Mouse (Mus musculus): ENCODE data around the gene Taf6l.

Gene Taf6l

GRCm38 (mm10) chr19:8786008-8786781, at the start of gene Taf6l:
Gene Taf6l, minus strand, starts transcription at chr19:8786417.
- H3K27me3 ChIP-seq (ENCODE audit: control insufficient read depth, insufficient read depth, low read length, poor library complexity, severe bottlenecking): no peaks in the 10 kb centered on the region
- peak; percentile 97 for DNase-seq (ENCODE audit: low read depth, low spot score)
- no peaks in the 10 kb centered on the region for H3K36me3 ChIP-seq (ENCODE audit: control insufficient read depth, insufficient read depth, low read length, poor library complexity, severe bottlenecking)

DNA sequence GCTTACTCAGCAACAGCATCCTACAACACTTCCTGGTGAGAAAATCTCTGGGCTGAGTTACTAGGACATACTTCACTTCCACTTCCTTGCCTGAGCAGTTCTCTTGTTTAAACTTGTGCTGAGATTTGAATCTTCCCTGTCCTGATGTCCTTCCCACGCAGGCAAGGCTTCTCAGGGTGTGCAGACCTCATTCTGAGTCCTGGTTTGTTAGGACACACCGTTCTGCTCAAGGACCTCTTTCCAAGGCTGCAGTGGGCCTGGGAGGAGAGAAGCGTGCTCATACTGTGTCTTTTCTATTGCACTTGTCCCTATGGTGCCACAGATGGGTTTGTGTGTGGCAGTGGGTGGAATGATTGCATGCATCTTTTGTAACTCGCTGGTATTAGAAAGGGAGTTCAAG, 46.8 kb upstream of the Taf6l start:
- peaks cover 29% of the 10 kb centered on the region for H3K36me3 ChIP-seq (ENCODE audit: control insufficient read depth, insufficient read depth, low read length, poor library complexity, severe bottlenecking)
- DNase-seq (ENCODE audit: low read depth, low spot score): no peak
- H3K27me3 ChIP-seq (ENCODE audit: control insufficient read depth, insufficient read depth, low read length, poor library complexity, severe bottlenecking): no peaks in the 10 kb centered on the region

DNA sequence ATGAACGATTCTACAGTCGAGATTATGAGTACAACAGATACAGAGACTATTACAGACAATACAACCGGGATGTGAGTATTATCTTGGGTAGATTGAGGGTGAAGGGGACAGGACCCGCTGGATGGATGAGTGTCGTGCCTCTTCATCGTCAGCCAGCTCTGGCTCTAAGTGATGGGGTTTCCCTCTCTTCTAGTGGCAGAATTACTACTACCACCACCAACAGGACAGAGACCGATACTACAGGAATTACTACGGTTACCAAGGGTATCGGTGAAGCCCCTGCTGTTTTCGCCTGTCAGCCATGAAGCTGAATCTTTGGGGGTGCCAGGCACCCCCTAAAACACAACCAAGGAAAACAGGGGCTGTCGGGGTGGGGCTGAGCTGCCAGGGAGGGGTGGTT, 45.0 kb upstream of the Taf6l start:
- no peak for DNase-seq (ENCODE audit: low read depth, low spot score)
- H3K36me3 ChIP-seq (ENCODE audit: control insufficient read depth, insufficient read depth, low read length, poor library complexity, severe bottlenecking): peaks cover 36% of the 10 kb centered on the region
- H3K27me3 ChIP-seq (ENCODE audit: control insufficient read depth, insufficient read depth, low read length, poor library complexity, severe bottlenecking): no peaks in the 10 kb centered on the region

DNA sequence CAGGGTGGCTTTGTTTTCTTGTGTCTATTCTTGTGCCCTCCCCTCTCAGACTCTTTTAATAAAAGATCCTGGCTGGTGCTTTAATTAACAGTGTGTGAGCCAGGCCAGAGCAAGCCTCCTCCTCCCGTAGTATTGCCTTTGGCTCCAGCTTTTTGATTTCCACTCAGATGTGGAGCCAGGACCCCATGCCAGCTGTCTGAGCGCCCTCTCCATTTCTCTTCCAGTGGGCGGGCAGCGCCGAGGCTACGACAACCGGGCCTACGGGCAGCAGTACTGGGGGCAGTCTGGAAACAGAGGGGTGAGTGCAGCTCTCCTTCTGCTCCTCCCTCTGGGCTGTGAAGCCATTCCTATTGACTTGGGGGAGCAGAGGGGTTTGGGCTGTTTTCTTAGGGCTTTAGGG, 44.4 kb upstream of the Taf6l start:
- H3K36me3 ChIP-seq (ENCODE audit: control insufficient read depth, insufficient read depth, low read length, poor library complexity, severe bottlenecking): peaks cover 39% of the 10 kb centered on the region
- H3K27me3 ChIP-seq (ENCODE audit: control insufficient read depth, insufficient read depth, low read length, poor library complexity, severe bottlenecking): no peaks in the 10 kb centered on the region
- no peak for DNase-seq (ENCODE audit: low read depth, low spot score)

DNA sequence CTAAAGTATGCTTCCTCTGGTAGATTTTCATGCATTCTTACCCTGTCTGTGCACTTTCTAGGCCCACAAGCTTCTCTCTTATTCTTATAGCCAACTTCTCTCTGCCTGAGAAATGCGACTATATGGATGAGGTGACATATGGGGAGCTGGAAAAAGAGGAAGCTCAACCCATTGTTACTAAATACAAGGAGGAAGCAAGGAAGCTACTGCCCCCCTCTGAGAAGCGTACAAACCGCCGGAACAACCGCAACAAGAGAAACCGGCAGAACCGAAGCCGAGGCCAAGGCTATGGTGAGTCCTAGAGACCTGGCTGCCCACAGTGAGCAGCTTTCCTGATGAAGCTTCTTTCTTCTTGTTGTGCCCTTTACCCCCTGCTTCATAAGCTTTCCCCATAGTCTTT, 43.4 kb upstream of the Taf6l start, which contains the start of gene AC129217.1:
AC129217.1 (plus strand) TSS at position 114 of the 400 bp plus-strand sequence.
- H3K27me3 ChIP-seq (ENCODE audit: control insufficient read depth, insufficient read depth, low read length, poor library complexity, severe bottlenecking): no peaks in the 10 kb centered on the region
- no peak for DNase-seq (ENCODE audit: low read depth, low spot score)
- peaks cover 46% of the 10 kb centered on the region for H3K36me3 ChIP-seq (ENCODE audit: control insufficient read depth, insufficient read depth, low read length, poor library complexity, severe bottlenecking)

DNA sequence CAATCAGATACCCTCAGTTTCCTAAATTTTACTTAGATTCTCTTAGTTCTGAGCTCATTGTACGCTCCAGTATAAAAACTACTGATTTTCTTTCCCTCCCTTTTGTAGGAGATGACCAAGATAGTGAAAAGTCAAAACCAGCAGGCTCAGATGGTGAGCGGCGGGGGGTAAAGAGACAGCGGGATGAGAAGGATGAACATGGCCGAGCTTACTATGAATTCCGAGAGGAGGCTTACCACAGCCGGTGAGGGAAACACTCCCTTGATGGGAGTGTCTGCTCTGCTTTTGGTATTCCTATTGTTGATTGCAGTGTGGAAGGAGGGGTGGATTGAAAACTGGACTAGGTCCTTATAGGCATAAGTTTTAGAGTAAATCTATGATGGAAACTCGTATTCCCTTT, 36.5 kb upstream of the Taf6l start:
- no peak for DNase-seq (ENCODE audit: low read depth, low spot score)
- H3K27me3 ChIP-seq (ENCODE audit: control insufficient read depth, insufficient read depth, low read length, poor library complexity, severe bottlenecking): no peaks in the 10 kb centered on the region
- peaks cover 25% of the 10 kb centered on the region for H3K36me3 ChIP-seq (ENCODE audit: control insufficient read depth, insufficient read depth, low read length, poor library complexity, severe bottlenecking)

DNA sequence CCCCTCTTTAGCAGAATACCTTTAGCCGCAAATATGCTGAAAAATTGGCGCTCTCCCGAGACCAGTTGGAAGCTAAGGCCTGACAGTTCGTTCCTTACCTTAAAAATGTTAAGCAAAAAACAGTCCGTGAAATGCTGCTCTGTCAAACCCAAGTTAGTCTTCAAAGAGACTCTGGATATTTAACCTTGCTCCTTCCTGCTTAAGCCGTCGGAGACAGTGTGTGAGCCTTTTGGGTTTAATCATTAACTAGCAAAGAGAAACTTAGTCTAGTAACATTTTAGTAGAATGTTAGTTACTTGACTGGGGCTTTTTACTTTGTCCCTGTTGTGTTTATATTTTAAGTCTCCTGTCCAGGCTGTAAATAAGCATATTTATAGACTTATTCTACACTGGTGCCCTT, 34.9 kb upstream of the Taf6l start:
- Histone ChIP-seq H3K36me3 (ENCODE audit: control insufficient read depth, insufficient read depth, low read length, poor library complexity, severe bottlenecking) (peaks cover 19% of the 10 kb centered on the region), H3K27me3 (ENCODE audit: control insufficient read depth, insufficient read depth, low read length, poor library complexity, severe bottlenecking) (no peaks in the 10 kb centered on the region)
- DNase-seq (ENCODE audit: low read depth, low spot score): no peak

- Histone ChIP-seq H3K36me3 (ENCODE audit: control insufficient read depth, insufficient read depth, low read length, poor library complexity, severe bottlenecking) (peaks cover 18% of the 10 kb centered on the region), H3K27me3 (ENCODE audit: control insufficient read depth, insufficient read depth, low read length, poor library complexity, severe bottlenecking) (no peaks in the 10 kb centered on the region)
- no peak for DNase-seq (ENCODE audit: low read depth, low spot score)
Observed at GRCm38 (mm10) chr19:8820424-8820956, 34.3 kb upstream of the Taf6l start.

DNA sequence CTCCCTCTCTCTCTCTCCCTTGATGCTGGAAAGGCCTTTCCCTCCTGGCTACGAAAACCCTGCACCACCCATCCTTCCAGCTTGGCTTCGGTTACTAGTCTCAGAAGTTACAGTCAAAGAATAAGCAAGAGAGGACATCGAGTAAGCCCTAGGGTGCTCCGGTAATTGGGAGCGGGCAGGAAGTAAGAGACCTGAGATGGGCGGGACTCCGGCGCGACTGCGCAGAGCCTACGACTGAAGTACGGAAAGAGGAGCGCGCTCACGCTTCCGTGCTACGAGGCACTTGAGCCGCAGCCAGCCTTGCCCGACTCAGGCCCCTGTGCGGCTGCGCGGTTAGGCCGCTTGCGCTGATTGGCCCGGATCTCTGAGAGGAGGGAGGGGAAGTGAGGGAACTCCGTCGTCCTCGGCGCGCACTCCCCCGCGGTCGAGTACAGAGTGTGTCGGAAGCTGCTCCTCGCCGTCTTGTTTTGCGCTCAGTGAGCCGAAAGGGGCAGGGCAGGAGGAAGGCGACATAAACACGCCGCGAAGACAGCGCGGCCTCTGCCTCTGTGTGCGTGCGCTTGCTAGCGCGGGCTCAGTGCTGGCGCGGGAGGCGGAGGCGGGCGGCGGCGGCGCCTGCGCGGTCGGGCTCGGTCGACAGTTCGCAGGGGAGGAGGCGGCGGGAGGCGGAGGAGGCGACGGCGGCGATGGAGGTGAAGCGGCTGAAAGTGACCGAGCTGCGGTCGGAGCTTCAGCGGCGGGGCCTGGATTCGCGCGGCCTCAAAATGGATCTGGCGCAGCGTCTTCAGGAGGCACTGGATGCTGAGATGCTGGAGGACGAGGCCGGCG, 33.6 kb upstream of the Taf6l start, which contains the start of gene Hnrnpul2:
Hnrnpul2 (plus strand) TSS at position 415 of the 828 bp plus-strand sequence.
- peaks cover 13% of the 10 kb centered on the region for H3K36me3 ChIP-seq (ENCODE audit: control insufficient read depth, insufficient read depth, low read length, poor library complexity, severe bottlenecking)
- H3K27me3 ChIP-seq (ENCODE audit: control insufficient read depth, insufficient read depth, low read length, poor library complexity, severe bottlenecking): no peaks in the 10 kb centered on the region
- DNase-seq (ENCODE audit: low read depth, low spot score): peak; percentile 100

DNA sequence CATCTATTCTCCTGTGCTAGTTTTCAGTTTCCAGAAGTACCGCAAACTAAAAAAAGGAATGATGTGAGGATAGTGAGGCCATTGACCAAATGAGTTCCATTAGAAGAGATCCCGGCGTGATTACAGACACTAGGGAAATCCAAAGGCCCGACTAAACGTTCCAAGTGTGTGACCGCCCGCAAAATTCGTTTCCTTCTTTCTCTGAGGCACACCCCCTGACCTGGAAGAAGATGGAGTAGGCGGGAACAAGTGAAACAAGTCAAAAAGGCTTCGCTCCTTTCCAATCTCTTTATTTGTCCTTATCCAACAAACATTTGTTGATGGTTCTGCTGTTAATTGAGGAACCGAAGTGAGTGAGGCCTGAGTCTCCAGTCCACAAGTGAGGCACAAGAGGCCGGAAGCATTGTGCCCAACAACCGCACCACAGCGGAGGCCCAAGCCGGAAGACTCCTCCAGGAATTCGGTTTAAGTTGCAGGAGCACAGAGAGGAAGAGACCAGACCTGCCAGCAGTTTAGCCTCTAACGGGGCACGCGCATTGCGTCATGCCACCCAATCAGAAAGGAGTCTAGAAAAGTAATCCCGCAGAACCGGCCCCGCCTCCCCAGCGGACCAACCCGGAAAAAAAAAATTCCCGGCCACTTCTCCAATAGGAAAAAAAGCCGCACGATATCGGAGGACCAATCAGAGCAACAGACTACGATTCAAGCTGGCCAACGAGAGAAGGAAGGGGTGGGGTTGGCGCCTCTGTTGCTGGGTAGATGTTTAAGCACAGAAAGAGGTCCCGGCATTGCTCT, 32.8 kb upstream of the Taf6l start, which contains the start of gene Ttc9c:
Ttc9c (minus strand) TSS at position 533 of the 795 bp plus-strand sequence.
- H3K36me3 ChIP-seq (ENCODE audit: control insufficient read depth, insufficient read depth, low read length, poor library complexity, severe bottlenecking): peaks cover 7% of the 10 kb centered on the region
- peak; percentile 95 for DNase-seq (ENCODE audit: low read depth, low spot score)
- H3K27me3 ChIP-seq (ENCODE audit: control insufficient read depth, insufficient read depth, low read length, poor library complexity, severe bottlenecking): no peaks in the 10 kb centered on the region

DNA sequence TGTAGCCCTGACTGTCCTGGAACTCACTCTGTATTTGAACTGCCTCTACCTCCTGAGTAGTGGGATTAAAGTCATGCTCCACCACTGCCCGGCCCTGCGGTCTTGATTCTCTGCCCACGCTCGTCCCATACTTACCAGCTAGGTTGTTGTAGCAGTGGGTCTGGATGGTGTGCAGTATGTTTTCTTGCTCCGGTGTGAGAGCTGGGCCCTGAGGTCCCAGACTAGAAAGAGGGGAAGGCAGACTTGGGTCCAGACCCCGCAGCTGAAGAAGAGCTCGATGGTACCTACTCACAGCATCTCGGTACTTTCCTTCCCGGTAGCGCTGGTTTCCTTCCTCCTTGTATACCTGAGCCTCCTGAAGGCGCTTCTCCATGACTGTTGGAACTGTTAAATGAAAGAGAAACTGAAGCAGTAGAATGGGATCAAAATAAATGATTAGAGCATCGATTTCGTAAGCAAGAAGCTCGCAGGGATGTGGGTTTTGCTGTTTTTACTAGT, 32.1 kb upstream of the Taf6l start:
- H3K27me3 ChIP-seq (ENCODE audit: control insufficient read depth, insufficient read depth, low read length, poor library complexity, severe bottlenecking): no peaks in the 10 kb centered on the region
- no peak for DNase-seq (ENCODE audit: low read depth, low spot score)
- peaks cover 6% of the 10 kb centered on the region for H3K36me3 ChIP-seq (ENCODE audit: control insufficient read depth, insufficient read depth, low read length, poor library complexity, severe bottlenecking)

GRCm38 (mm10) chr19:8817001-8817400, 30.8 kb upstream of the Taf6l start:
- Histone ChIP-seq H3K27me3 (ENCODE audit: control insufficient read depth, insufficient read depth, low read length, poor library complexity, severe bottlenecking) (no peaks in the 10 kb centered on the region), H3K36me3 (ENCODE audit: control insufficient read depth, insufficient read depth, low read length, poor library complexity, severe bottlenecking) (peaks cover 12% of the 10 kb centered on the region; the same call in 1 of the 2 replicates)
- no peak for DNase-seq (ENCODE audit: low read depth, low spot score)

- Histone ChIP-seq H3K27me3 (ENCODE audit: control insufficient read depth, insufficient read depth, low read length, poor library complexity, severe bottlenecking) (no peaks in the 10 kb centered on the region), H3K36me3 (ENCODE audit: control insufficient read depth, insufficient read depth, low read length, poor library complexity, severe bottlenecking) (peaks cover 12% of the 10 kb centered on the region; the same call in 1 of the 2 replicates)
- no peak for DNase-seq (ENCODE audit: low read depth, low spot score)
Observed at GRCm38 (mm10) chr19:8815812-8816211, 29.6 kb upstream of the Taf6l start.

DNA sequence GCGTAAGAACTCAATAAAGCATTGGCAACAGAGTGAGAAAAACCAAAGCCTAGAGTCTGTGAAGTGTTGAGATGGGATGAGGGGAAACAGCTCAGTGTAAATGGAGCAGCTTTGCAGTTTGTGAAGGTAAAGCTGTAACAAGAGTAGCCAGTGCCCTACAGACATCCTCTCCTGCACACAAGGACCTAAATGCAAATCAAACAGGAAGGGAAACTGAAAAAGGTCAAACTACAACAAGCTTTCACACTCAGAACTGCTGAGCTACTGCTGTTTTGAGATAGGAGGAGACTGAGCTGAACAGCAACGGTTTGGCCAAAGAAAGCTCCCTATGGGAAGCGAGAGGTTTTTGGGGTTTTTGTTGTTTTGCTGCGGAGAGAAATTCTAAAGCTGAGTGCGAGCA, 20.6 kb upstream of the Taf6l start:
- H3K36me3 ChIP-seq (ENCODE audit: control insufficient read depth, insufficient read depth, low read length, poor library complexity, severe bottlenecking): peaks cover 3% of the 10 kb centered on the region
- peak; percentile 65 for DNase-seq (ENCODE audit: low read depth, low spot score)
- no peaks in the 10 kb centered on the region for H3K27me3 ChIP-seq (ENCODE audit: control insufficient read depth, insufficient read depth, low read length, poor library complexity, severe bottlenecking)

All from splenic B cell, adult 2 months (primary cell).